Mouse (Mus musculus): ENCODE data around the gene Tcf3. TPM values are rescaled to one million over a fixed set of nuclear protein-coding genes. Genes with fewer than 3 reads are reported as not detected.

The Tcf3 gene
- 94.2 TPM for total RNA-seq (2023)

GRCm38 (mm10) chr10:80433513-80434232 lies at the start of gene Tcf3:
TSS of gene Tcf3 (minus strand) at chr10:80433647.

GRCm38 (mm10) chr10:80406684-80407501 lies 26.6 kb downstream of the Tcf3 start, which contains the start of gene Uqcr11:
TSS of gene Uqcr11 (minus strand) at chr10:80406830.

GRCm38 (mm10) chr10:80399191-80399972 lies 34.1 kb downstream of the Tcf3 start, which contains the start of gene Mbd3:
TSS of gene Mbd3 (minus strand) at chr10:80399550.

GRCm38 (mm10) chr10:80387522-80387959 lies 45.9 kb downstream of the Tcf3 start, which contains the start of gene Mex3d:
TSS of gene Mex3d (minus strand) at chr10:80387659.

Other genes starting within 250 kb of the Tcf3 start
- 75.4 TPM for gene Mum1, start 207.2 kb downstream of the Tcf3 start, total RNA-seq (2023)
- 95.8 TPM for gene Ndufs7, start 184.5 kb downstream of the Tcf3 start, total RNA-seq (2023)
- gene Gamt, start 172.6 kb downstream of the Tcf3 start, total RNA-seq (2023) = not detected
- 170 TPM for gene Dazap1, start 172.2 kb downstream of the Tcf3 start, total RNA-seq (2023)
- 3,730 TPM for gene Rps15, start 141.2 kb downstream of the Tcf3 start, total RNA-seq (2023)
- gene Apc2, start 137.7 kb downstream of the Tcf3 start, total RNA-seq (2023) = not detected
- 26.2 TPM for gene 2310011J03Rik, start 113.1 kb downstream of the Tcf3 start, total RNA-seq (2023)
- 1.5 TPM for gene Pcsk4, start 104.1 kb downstream of the Tcf3 start, total RNA-seq (2023)
- gene Reep6, start 103.7 kb downstream of the Tcf3 start, total RNA-seq (2023) = not detected
- gene Adamtsl5, start 85.2 kb downstream of the Tcf3 start, total RNA-seq (2023) = not detected
- not detected for gene Plk5, start 77.2 kb downstream of the Tcf3 start, total RNA-seq (2023)
- gene Mex3d, start 46.0 kb downstream of the Tcf3 start, total RNA-seq (2023) = 10.8 TPM
- 108 TPM for gene Mbd3, start 34.1 kb downstream of the Tcf3 start, total RNA-seq (2023)
- gene Uqcr11, start 26.8 kb downstream of the Tcf3 start, total RNA-seq (2023) = 54.4 TPM
- not detected for gene Onecut3, start 61.2 kb upstream of the Tcf3 start, total RNA-seq (2023)
- not detected for gene Atp8b3, start 105.5 kb upstream of the Tcf3 start, total RNA-seq (2023)
- gene Rexo1, start 127.9 kb upstream of the Tcf3 start, total RNA-seq (2023) = 136 TPM
- 27.8 TPM for gene Klf16, start 143.7 kb upstream of the Tcf3 start, total RNA-seq (2023)
- 51.8 TPM for gene Abhd17a, start 156.7 kb upstream of the Tcf3 start, total RNA-seq (2023)
- gene Scamp4, start 169.2 kb upstream of the Tcf3 start, total RNA-seq (2023) = 51.3 TPM
- gene Adat3, start 169.2 kb upstream of the Tcf3 start, total RNA-seq (2023) = 7.8 TPM
- 5.4 TPM for gene Gm49322, start 172.4 kb upstream of the Tcf3 start, total RNA-seq (2023)
- 206 TPM for gene Csnk1g2, start 189.2 kb upstream of the Tcf3 start, total RNA-seq (2023)
- 26.8 TPM for gene Btbd2, start 223.4 kb upstream of the Tcf3 start, total RNA-seq (2023)
- gene Mknk2, start 244.5 kb upstream of the Tcf3 start, total RNA-seq (2023) = 304 TPM

Data from CD4-positive naive resting alpha-beta T cell, adult 57 days (primary cell).